Mouse (Mus musculus) stomach, postnatal 0 days (tissue): ENCODE measurements around the gene Gstm2. TPM values are rescaled to one million over a fixed set of nuclear protein-coding genes. Genes with fewer than 3 reads are reported as not detected.
"Not testable (repeated sequence)": the region's sequence is repeated elsewhere in the genome, so short reads cannot be mapped to it uniquely, and the experiment has no call there.

Experiments used
- ATAC-seq: fragments of 200-750 bp; cut with Nextera tagmentation; 2 replicates; pipeline ENCODE4 v1.8.0; 2017; ENCODE audit not compliant: low FRiP score, low TSS enrichment
- DNase-seq: peaks from one replicate; pipeline ENCODE4 v3.0.0-alpha.2; 2016; ENCODE audit warnings: low spot score
- H3K27ac ChIP-seq: fragments of 300-500 bp; sonication (generic); replicated peaks from 2 replicates; pipeline ENCODE4 v1.5.1; 2014; ENCODE audit warnings: mild to moderate bottlenecking, control low read depth
- H3K27me3 ChIP-seq: fragments of 300-500 bp; sonication (generic); 2 replicates; pipeline ENCODE4 v1.6.1; 2014; ENCODE audit warnings: low read length; ENCODE audit not compliant: control insufficient read depth, insufficient read depth
- H3K36me3 ChIP-seq: fragments of 300-500 bp; sonication (generic); 2 replicates; pipeline ENCODE4 v1.6.1; 2014; ENCODE audit warnings: low read length, mixed read lengths; ENCODE audit not compliant: control insufficient read depth, insufficient read depth
- H3K4me1 ChIP-seq: fragments of 300-500 bp; sonication (generic); replicated peaks from 2 replicates; pipeline ENCODE4 v1.6.1; 2014; ENCODE audit warnings: antibody characterized with exemption; ENCODE audit not compliant: control insufficient read depth, insufficient read depth
- H3K4me2 ChIP-seq: fragments of 300-500 bp; sonication (generic); replicated peaks from 2 replicates; pipeline ENCODE4 v1.6.1; 2014; ENCODE audit warnings: low read depth, mild to moderate bottlenecking, control low read depth, moderate library complexity
- H3K4me3 ChIP-seq: fragments of 300-500 bp; sonication (generic); 2 replicates; pipeline ENCODE4 v1.5.1; 2014; ENCODE audit warnings: low read depth, low read length, control low read depth
- H3K9ac ChIP-seq: fragments of 300-500 bp; sonication (generic); 2 replicates; pipeline ENCODE4 v1.6.1; 2014; ENCODE audit warnings: mild to moderate bottlenecking, low read length, control low read depth, mixed read lengths
- H3K9me3 ChIP-seq: fragments of 300-500 bp; sonication (generic); 2 replicates; pipeline ENCODE4 v1.6.1; 2016; ENCODE audit warnings: low read length; ENCODE audit not compliant: control insufficient read depth
- CTCF ChIP-seq: IDR thresholded peaks from 2 replicates; pipeline ENCODE4 v1.5.1; 2016; ENCODE audit warnings: antibody characterized with exemption, low read depth, mild to moderate bottlenecking, moderate library complexity
- EP300 ChIP-seq: optimal IDR thresholded peaks from 2 replicates; pipeline ENCODE3; 2016; ENCODE audit warnings: antibody characterized with exemption
- WGBS: fragments of 180-500 bp; shearing (Covaris S2); extraction: QIAGEN DNeasy Blood & Tissue Kit; methylation state at CpG from one replicate; pipeline ENCODE4 v1.1.7; 2014; 5-methylcytosine and 5-hydroxymethylcytosine counted together
- polyA plus RNA-seq: library from polyadenylated mRNA; unstranded; fragments of >200 nt; fragmentation: Nextera tagmentation; extraction: Ambion mirVana; gene quantifications from 2 replicates; pipeline ENCODE4 v1.2.1, GENCODE M21; 2015

The Gstm2 gene
- polyA plus RNA-seq, 1 experiment from 2014 or later, result 195 TPM

GRCm38 (mm10) chr3:107983771-107984170 lies 2.5 kb downstream of the Gstm2 start:
- no peak overlapping the region for H3K4me3 ChIP-seq
- no peak overlapping the region for H3K4me2 ChIP-seq
- ATAC-seq (no peak), DNase-seq (no peak)
- H3K27ac ChIP-seq, result no peak overlapping the region
- WGBS, result 53% methylated on average over 3 of the region's 3 CpGs
- H3K36me3 ChIP-seq, result no peaks in the 10 kb centered on the region
- H3K9ac ChIP-seq, result no peak overlapping the region
- H3K9me3 ChIP-seq, result no peaks in the 10 kb centered on the region
- TF ChIP-seq CTCF (no peak), EP300 (no peak)
- H3K27me3 ChIP-seq, result no peaks in the 10 kb centered on the region
- no peaks in the 10 kb centered on the region for H3K4me1 ChIP-seq

- Histone ChIP-seq H3K4me1 (no peaks in the 10 kb centered on the region), H3K27ac (no peak overlapping the region), H3K36me3 (no peaks in the 10 kb centered on the region), H3K4me3 (no peak overlapping the region), H3K9me3 (no peaks in the 10 kb centered on the region), H3K27me3 (no peaks in the 10 kb centered on the region), H3K4me2 (no peak overlapping the region), H3K9ac (no peak overlapping the region)
- WGBS, result 72% methylated on average over 6 of the region's 6 CpGs
- TF ChIP-seq CTCF (no peak), EP300 (no peak)
- DNase-seq (no peak), ATAC-seq (no peak)
Measured at GRCm38 (mm10) chr3:107982726-107983125, 3.5 kb downstream of the Gstm2 start.

DNA sequence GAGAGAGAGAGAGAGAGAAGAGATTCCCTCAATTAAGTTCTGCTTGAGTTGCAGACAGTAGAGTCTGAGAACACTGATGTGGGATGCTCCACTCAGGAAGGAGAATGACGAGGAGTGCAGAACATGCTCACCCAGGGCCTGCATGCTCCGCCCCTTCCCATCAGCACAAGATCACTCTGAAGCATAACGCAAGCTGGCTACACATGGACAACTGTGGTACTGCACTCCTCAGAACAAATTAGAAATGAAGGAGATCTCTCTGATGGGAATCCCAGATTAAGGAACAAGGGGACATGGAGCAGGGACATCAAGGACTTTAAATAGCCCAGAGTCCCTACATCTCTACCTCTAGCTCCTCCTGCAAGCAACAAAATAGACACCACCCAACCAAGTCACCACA lies 5.0 kb downstream of the Gstm2 start:
- Histone ChIP-seq H3K4me1 (no peaks in the 10 kb centered on the region), H3K27ac (no peak overlapping the region), H3K9me3 (no peaks in the 10 kb centered on the region), H3K4me2 (no peak overlapping the region), H3K36me3 (no peaks in the 10 kb centered on the region), H3K27me3 (no peaks in the 10 kb centered on the region), H3K9ac (no peak overlapping the region), H3K4me3 (no peak overlapping the region)
- WGBS, result 76% methylated on average over 3 of the region's 3 CpGs
- DNase-seq (no peak), ATAC-seq (no peak)
- TF ChIP-seq CTCF (peak; percentile 21), EP300 (no peak)

DNA sequence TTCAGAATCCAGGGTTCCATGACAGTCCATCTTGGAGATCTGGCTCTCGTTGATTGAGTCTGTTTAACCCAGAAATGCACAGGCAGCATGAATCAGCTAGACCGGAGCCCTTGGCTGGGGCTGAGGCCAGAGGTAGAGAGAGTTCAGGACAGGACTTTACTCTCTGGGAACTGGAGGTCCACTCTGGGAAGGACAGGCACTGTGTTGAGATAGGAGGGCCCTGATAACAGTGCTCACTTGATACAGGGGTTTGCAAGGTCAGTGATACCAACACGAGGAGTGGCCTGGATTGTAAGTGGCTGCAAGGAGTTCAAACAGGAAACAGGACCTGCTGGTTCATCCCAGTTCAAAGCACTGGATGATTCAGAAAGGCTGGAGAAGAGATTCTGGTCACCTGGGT lies 8.6 kb downstream of the Gstm2 start:
- DNase-seq (peak; percentile 35), ATAC-seq (peak; percentile 87)
- WGBS, result 51% methylated on average over 3 of the region's 3 CpGs
- H3K4me3 ChIP-seq, result no peak overlapping the region
- H3K9me3 ChIP-seq, result no peaks in the 10 kb centered on the region
- TF ChIP-seq EP300, result no peak
- TF ChIP-seq CTCF, result no peak
- H3K27me3 ChIP-seq, result no peaks in the 10 kb centered on the region
- H3K4me1 ChIP-seq, result no peaks in the 10 kb centered on the region
- H3K27ac ChIP-seq, result no peak overlapping the region
- no peak overlapping the region for H3K9ac ChIP-seq
- no peak overlapping the region for H3K4me2 ChIP-seq
- H3K36me3 ChIP-seq, result no peaks in the 10 kb centered on the region

DNA sequence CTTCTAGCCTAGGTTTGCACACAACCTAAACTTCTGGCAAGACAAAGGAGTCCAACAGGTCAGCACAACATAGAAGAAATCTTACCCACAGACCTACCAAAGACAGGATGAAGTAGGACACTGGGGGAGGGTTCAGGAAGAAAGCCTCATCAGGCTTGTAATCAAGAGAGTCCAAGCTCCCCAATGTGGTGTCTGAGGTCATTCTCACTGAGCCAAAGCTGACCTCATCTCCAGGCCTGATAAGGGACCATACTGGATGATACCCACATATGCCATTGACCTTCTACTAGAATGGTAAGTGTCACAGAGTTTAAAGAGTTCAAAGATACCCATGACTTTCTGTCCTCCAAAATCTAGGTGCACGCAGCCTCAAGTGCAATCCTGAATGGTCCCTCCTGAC lies 12.0 kb downstream of the Gstm2 start:
- no peak for DNase-seq

GRCm38 (mm10) chr3:107972070-107972469 lies 14.2 kb downstream of the Gstm2 start:
- DNase-seq (no peak), ATAC-seq (no peak)
- Histone ChIP-seq H3K36me3 (no peaks in the 10 kb centered on the region), H3K4me2 (no peak overlapping the region), H3K4me3 (no peak overlapping the region), H3K27ac (no peak overlapping the region), H3K4me1 (no peaks in the 10 kb centered on the region), H3K9me3 (no peaks in the 10 kb centered on the region), H3K9ac (no peak overlapping the region), H3K27me3 (no peaks in the 10 kb centered on the region)
- TF ChIP-seq CTCF (no peak), EP300 (no peak)
- 66% methylated on average over 3 of the region's 3 CpGs for WGBS

More for the DNA sequence above, 12.0 kb downstream of the Gstm2 start:
- no peak for ATAC-seq
- Histone ChIP-seq H3K4me2 (no peak overlapping the region), H3K4me3 (no peak overlapping the region), H3K36me3 (no peaks in the 10 kb centered on the region), H3K27ac (no peak overlapping the region), H3K4me1 (no peaks in the 10 kb centered on the region), H3K27me3 (no peaks in the 10 kb centered on the region), H3K9me3 (no peaks in the 10 kb centered on the region), H3K9ac (no peak overlapping the region)
- no peak for TF ChIP-seq CTCF
- TF ChIP-seq EP300, result no peak
- WGBS, result 96% methylated on average over 1 of the region's 1 CpGs

DNA sequence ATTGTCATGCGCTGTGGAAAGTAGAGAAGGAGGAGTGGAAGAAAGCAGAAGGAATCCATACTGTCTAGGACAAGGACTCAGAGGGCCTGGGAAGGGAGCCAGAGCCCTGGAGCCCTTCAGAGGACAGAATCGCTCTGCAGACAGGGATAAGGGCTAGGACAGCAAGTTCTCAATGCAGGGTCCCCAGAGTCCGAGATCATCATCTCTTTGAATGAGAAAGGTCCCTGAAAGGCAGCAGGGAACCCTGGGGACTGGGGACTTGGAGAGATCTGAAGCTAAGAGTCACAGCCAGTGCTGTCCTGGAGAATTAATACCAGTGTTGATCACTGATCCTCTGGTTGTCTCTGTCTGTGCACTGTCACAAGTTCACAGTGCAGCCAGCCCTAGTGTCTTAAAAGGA lies 15.2 kb downstream of the Gstm2 start:
- not testable (repeated sequence) for H3K9ac ChIP-seq, H3K9me3 ChIP-seq, DNase-seq, H3K36me3 ChIP-seq, H3K4me1 ChIP-seq, H3K4me3 ChIP-seq, H3K4me2 ChIP-seq, H3K27ac ChIP-seq, H3K27me3 ChIP-seq, ATAC-seq
- 60% methylated on average over 3 of the region's 3 CpGs for WGBS
